Mouse (Mus musculus) kidney, adult 2 months (tissue): ENCODE measurements around the gene Ndufaf2.

ENCODE experiments used
- CTCF ChIP-seq: fragments of 200-500 bp; conservative IDR thresholded peaks from 2 replicates; pipeline ENCODE4 v1.5.1; 2011; ENCODE audit warnings: low read depth, mild to moderate bottlenecking, control low read depth, low read length, moderate library complexity, mixed read lengths; ENCODE audit not compliant: insufficient read depth, insufficient read length
- POLR2A ChIP-seq: fragments of 200-500 bp; IDR thresholded peaks from one replicate; pipeline ENCODE4 v1.6.1; 2011; ENCODE audit warnings: low read depth, low read length, control low read depth

GRCm38 (mm10) chr13:108132031-108132819 is 26.2 kb downstream of the Ndufaf2 start:
- TF ChIP-seq CTCF, result no peak
- TF ChIP-seq POLR2A, result no peak
